Mouse (Mus musculus) testis, postnatal 14 days (tissue): ENCODE results near the gene Tnnt3.

Source experiments
- DNase-seq: peaks from one replicate; pipeline ENCODE4 v3.0.0; 2021; ENCODE audit warnings: low spot score

Gene Tnnt3

GRCm38 (mm10) chr7:142564955-142565643 is 66.5 kb downstream of the Tnnt3 start:
- no peak for DNase-seq
